Mouse (Mus musculus): ENCODE measurements around the gene Lcor.

GRCm38 (mm10) chr19:41587431-41588222, 105.2 kb downstream of the Lcor start:
- TF ChIP-seq GATA1 (IDR thresholded peaks at IDR 0.05; ENCODE audit: borderline replicate concordance, low read length), result no peak
- no peak for TF ChIP-seq FLI1 (IDR thresholded peaks at IDR 0.05; ENCODE audit: low read length)

All from megakaryocyte, embryonic 14.5 days (primary cell).